Mouse (Mus musculus): Measurements from ENCODE around the gene Coa6.

- TF ChIP-seq CTCF (IDR thresholded peaks at IDR 0.05; ENCODE audit: extremely low read depth, insufficient read length, insufficient replicate concordance, low read depth, low read length) (no peak), POLR2A (IDR thresholded peaks at IDR 0.05; ENCODE audit: low read depth, low read length) (no peak)
Observed at GRCm38 (mm10) chr8:126464071-126464470, 41.8 kb downstream of the Coa6 start.

All from small intestine, adult 2 months (tissue).